Mouse (Mus musculus) liver, embryonic 16.5 days (tissue): ENCODE data around the gene Pot1a. TPM values are rescaled to one million over a fixed set of nuclear protein-coding genes. Genes with fewer than 3 reads are reported as not detected.

Source experiments
- ATAC-seq: fragments of 200-750 bp; cut with Nextera tagmentation; 2 replicates; pipeline ENCODE4 v1.8.0; 2017; ENCODE audit warnings: low read depth, mild to moderate bottlenecking, moderate number of reproducible peaks, moderate library complexity
- H3K27ac ChIP-seq: fragments of 300-500 bp; sonication (generic); 2 replicates; pipeline ENCODE4 v1.5.1; 2014; ENCODE audit warnings: mild to moderate bottlenecking, low read length
- H3K27me3 ChIP-seq: fragments of 300-500 bp; sonication (generic); 2 replicates; pipeline ENCODE4 v1.6.1; 2014; ENCODE audit warnings: low read depth, low read length, mixed read lengths; ENCODE audit not compliant: control insufficient read depth, insufficient read depth
- H3K36me3 ChIP-seq: fragments of 300-500 bp; sonication (generic); 2 replicates; pipeline ENCODE4 v1.6.1; 2014; ENCODE audit warnings: mild to moderate bottlenecking; ENCODE audit not compliant: control insufficient read depth, insufficient read depth
- H3K4me1 ChIP-seq: fragments of 300-500 bp; sonication (generic); 2 replicates; pipeline ENCODE4 v1.6.1; 2014; ENCODE audit warnings: low read depth, low read length, mixed read lengths; ENCODE audit not compliant: control insufficient read depth
- H3K4me2 ChIP-seq: fragments of 300-500 bp; sonication (generic); 2 replicates; pipeline ENCODE4 v1.6.1; 2014; ENCODE audit warnings: low read depth, low read length, mixed read lengths
- H3K4me3 ChIP-seq: fragments of 300-500 bp; sonication (generic); 2 replicates; pipeline ENCODE4 v1.5.1; 2014; ENCODE audit warnings: low read depth, mild to moderate bottlenecking, low read length
- H3K9ac ChIP-seq: fragments of 300-500 bp; sonication (generic); 2 replicates; pipeline ENCODE4 v1.6.1; 2014; ENCODE audit warnings: low read depth, low read length
- H3K9me3 ChIP-seq: fragments of 300-500 bp; sonication (generic); replicated peaks from 2 replicates; pipeline ENCODE4 v1.6.1; 2016; ENCODE audit warnings: low read length; ENCODE audit not compliant: control insufficient read depth
- WGBS: fragments of 180-500 bp; shearing (Covaris S2); extraction: QIAGEN DNeasy Blood & Tissue Kit; methylation state at CpG from one replicate; pipeline ENCODE4 v1.1.7; 2014; ENCODE audit not compliant: insufficient replicate concordance; 5-methylcytosine and 5-hydroxymethylcytosine counted together
- polyA plus RNA-seq: library from polyadenylated mRNA; unstranded; fragments of >200 nt; fragmentation: Nextera tagmentation; extraction: Ambion mirVana; gene quantifications from 2 replicates; pipeline ENCODE4 v1.2.1, GENCODE M21; 2015

Gene Pot1a
- polyA plus RNA-seq, 1 experiment from 2014 or later, result 19.8 TPM

- Histone ChIP-seq H3K4me1 (no peaks in the 10 kb centered on the region), H3K27ac (no peak overlapping the region), H3K4me3 (no peak overlapping the region), H3K27me3 (no peaks in the 10 kb centered on the region), H3K9me3 (no peaks in the 10 kb centered on the region), H3K9ac (no peak overlapping the region), H3K36me3 (peaks cover 7% of the 10 kb centered on the region), H3K4me2 (no peak overlapping the region)
- WGBS, result 89% methylated on average over 1 of the region's 1 CpGs
- ATAC-seq, result no peak
Measured at GRCm38 (mm10) chr6:25752651-25753050, 56.4 kb downstream of the Pot1a start.

GRCm38 (mm10) chr6:25736533-25736932, 72.5 kb downstream of the Pot1a start:
- no peaks in the 10 kb centered on the region for H3K27me3 ChIP-seq
- H3K4me2 ChIP-seq, result no peak overlapping the region
- no peak overlapping the region for H3K9ac ChIP-seq
- H3K4me1 ChIP-seq, result no peaks in the 10 kb centered on the region
- no peak for ATAC-seq
- no peaks in the 10 kb centered on the region for H3K9me3 ChIP-seq
- H3K27ac ChIP-seq, result no peak overlapping the region
- no peaks in the 10 kb centered on the region for H3K36me3 ChIP-seq
- H3K4me3 ChIP-seq, result no peak overlapping the region

GRCm38 (mm10) chr6:25726560-25726959, 82.5 kb downstream of the Pot1a start:
- WGBS, result 38% methylated on average over 1 of the region's 1 CpGs

GRCm38 (mm10) chr6:25710601-25711000, 98.4 kb downstream of the Pot1a start:
- Histone ChIP-seq H3K9ac (no peak overlapping the region), H3K27me3 (no peaks in the 10 kb centered on the region), H3K27ac (no peak overlapping the region), H3K4me2 (no peak overlapping the region), H3K4me1 (no peaks in the 10 kb centered on the region), H3K9me3 (no peaks in the 10 kb centered on the region), H3K36me3 (no peaks in the 10 kb centered on the region), H3K4me3 (no peak overlapping the region)
- 13% methylated on average over 2 of the region's 2 CpGs for WGBS
- no peak for ATAC-seq

More at GRCm38 (mm10) chr6:25726560-25726959, 82.5 kb downstream of the Pot1a start:
- Histone ChIP-seq H3K4me1 (no peaks in the 10 kb centered on the region), H3K4me3 (no peak overlapping the region), H3K27me3 (no peaks in the 10 kb centered on the region), H3K9ac (no peak overlapping the region), H3K27ac (no peak overlapping the region), H3K4me2 (no peak overlapping the region), H3K36me3 (no peaks in the 10 kb centered on the region), H3K9me3 (no peaks in the 10 kb centered on the region)
- ATAC-seq, result no peak

GRCm38 (mm10) chr6:25709250-25709895, 99.7 kb downstream of the Pot1a start:
- Histone ChIP-seq H3K9me3 (no peaks in the 10 kb centered on the region), H3K36me3 (no peaks in the 10 kb centered on the region), H3K27ac (no peak overlapping the region), H3K4me3 (no peak overlapping the region), H3K27me3 (no peaks in the 10 kb centered on the region), H3K4me1 (no peaks in the 10 kb centered on the region), H3K9ac (no peak overlapping the region), H3K4me2 (no peak overlapping the region)
- ATAC-seq, result no peak
- 53% methylated on average over 6 of the region's 6 CpGs for WGBS

- no peak overlapping the region for H3K4me2 ChIP-seq
- H3K9ac ChIP-seq, result no peak overlapping the region
- no peak for ATAC-seq
- no peaks in the 10 kb centered on the region for H3K36me3 ChIP-seq
- no peaks in the 10 kb centered on the region for H3K4me1 ChIP-seq
- WGBS, result 23% methylated on average over 2 of the region's 2 CpGs
- H3K27me3 ChIP-seq, result no peaks in the 10 kb centered on the region
- no peaks in the 10 kb centered on the region for H3K9me3 ChIP-seq
- no peak overlapping the region for H3K27ac ChIP-seq
- H3K4me3 ChIP-seq, result no peak overlapping the region
Measured at GRCm38 (mm10) chr6:25699956-25700355, 109.1 kb downstream of the Pot1a start.

Other genes with a start within 250 kb of the Pot1a start
- gene Gpr37, start 118.5 kb downstream of the Pot1a start, polyA plus RNA-seq, result 0.09 and 0.17 TPM in 2 replicates